Mouse (Mus musculus) heart, adult 9 months (tissue): ENCODE data around the gene Olfr1353.
"Not testable (repeated sequence)": the region's sequence is repeated elsewhere in the genome, so short reads cannot be mapped to it uniquely, and the experiment has no call there.

Source experiments
- DNase-seq, 2 experiments: peaks; one replicate each; pipeline ENCODE4 v3.0.0; 2022; ENCODE audit warnings: low spot score in 2 of 2

Olfr1353 gene

DNA sequence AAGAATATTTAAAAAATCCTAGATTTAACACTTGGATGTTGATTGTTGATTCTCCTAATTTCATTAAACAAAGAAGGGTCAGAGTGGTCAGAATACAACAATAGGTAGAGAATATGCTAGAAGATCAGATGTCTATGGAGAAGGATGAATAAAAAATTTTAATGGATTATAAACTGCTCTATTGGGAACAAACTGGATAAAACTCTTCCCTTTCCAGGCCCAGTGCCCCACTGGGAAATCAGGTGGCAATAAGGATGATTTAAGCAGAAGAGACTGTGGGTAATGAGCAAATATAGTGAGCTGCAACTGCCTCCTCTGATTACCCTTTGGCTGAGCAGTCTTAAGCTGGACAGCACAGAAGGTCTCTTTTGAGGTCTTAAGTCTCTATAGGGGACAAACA is at the start of gene Olfr1353:
TSS of gene Olfr1353 (plus strand) at position 301 of the 400 bp plus-strand sequence.
- not testable (repeated sequence) for DNase-seq

DNA sequence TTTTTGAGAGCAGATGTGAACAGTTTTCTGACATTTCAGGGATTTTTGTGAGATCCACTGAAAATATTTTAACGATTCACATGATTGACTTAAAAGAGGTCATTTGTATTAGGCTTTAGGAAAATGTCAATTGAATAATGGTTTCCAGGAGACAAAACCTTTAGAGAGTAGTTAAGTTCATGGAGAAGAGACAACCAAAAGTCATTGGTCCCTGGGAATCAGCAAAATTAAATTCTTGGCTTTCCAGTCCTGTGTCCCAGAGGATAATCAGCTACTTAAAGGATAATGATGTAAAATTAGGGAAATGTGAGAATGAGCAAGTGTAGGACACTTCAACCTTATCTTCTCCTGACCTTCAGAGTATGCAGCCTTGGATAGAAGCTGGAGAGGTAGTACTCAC is 12.8 kb upstream of the Olfr1353 start, which contains the start of gene Olfr8:
TSS of gene Olfr8 (plus strand) at position 301 of the 400 bp plus-strand sequence.
- not testable (repeated sequence) for DNase-seq

DNA sequence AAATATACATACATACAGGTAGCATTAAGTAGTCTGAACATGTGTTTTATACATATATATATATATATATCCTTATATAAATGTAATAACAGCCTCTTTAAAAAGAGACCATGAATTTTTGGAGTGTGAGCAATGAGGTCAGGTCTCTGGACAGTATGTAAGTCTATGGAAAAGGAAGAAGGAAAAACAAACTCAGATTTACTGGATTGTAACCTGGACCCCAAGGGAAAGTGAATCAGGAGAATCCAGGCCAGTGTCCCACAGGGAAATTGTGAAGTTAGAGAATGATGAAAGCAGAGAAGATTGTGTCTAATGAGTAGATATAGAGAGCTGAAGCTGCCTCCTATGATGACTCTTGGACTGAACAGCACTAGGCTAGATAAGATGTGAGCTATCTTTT is 17.6 kb downstream of the Olfr1353 start, which contains the start of gene Olfr1352:
TSS of gene Olfr1352 (plus strand) at position 301 of the 400 bp plus-strand sequence.
- DNase-seq: no peak

DNA sequence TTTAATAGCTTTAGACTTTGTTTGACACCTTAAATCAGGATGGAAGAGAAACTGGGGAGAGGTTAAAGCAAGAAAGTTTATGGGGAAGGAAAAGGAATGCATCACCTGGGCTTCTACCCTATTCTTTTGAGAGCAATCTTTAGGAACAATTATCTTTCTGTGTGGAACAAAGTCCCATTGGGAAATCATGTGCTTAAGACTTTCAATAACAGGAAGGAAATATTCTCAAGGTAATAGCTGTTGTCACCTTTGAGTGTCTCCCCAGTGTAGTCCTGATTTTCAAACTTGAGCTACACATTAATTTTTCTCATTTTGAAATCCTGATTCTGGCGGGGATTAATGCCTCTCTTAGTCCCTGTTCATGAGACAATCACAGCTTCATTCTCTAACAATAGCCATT is 49.1 kb downstream of the Olfr1353 start, which contains the start of gene Olfr1351:
TSS of gene Olfr1351 (plus strand) at position 301 of the 400 bp plus-strand sequence.
- DNase-seq: no peak
